Mouse (Mus musculus) cerebellum, adult 2 months (tissue): Measurements from ENCODE around the gene Ecpas. TPM values are rescaled to one million over a fixed set of nuclear protein-coding genes. Genes with fewer than 3 reads are reported as not detected.

ENCODE experiments used
- DNase-seq, 2 experiments: peaks; one replicate each; pipeline ENCODE4 v3.0.0; 2021
- H3K27ac ChIP-seq: fragments of 200-500 bp; 2 replicates; pipeline ENCODE4 v1.5.1; 2012; ENCODE audit warnings: low read length, control low read depth, inconsistent platforms; ENCODE audit not compliant: insufficient read depth
- H3K27me3 ChIP-seq: fragments of 200-500 bp; 2 replicates; pipeline ENCODE4 v1.6.1; 2012; ENCODE audit warnings: inconsistent platforms, mild to moderate bottlenecking, low read length, moderate library complexity; ENCODE audit not compliant: control insufficient read depth, insufficient read depth
- H3K4me1 ChIP-seq: fragments of 200-500 bp; 2 replicates; pipeline ENCODE4 v1.6.1; 2011; ENCODE audit warnings: low read length; ENCODE audit not compliant: control insufficient read depth, insufficient read depth
- H3K4me3 ChIP-seq: fragments of 200-500 bp; replicated peaks from 2 replicates; pipeline ENCODE3; 2011; ENCODE audit warnings: mild to moderate bottlenecking, low read depth, low read length, control low read depth; ENCODE audit not compliant: insufficient read depth
- CTCF ChIP-seq: fragments of 200-500 bp; IDR thresholded peaks from 2 replicates; pipeline ENCODE4 v1.5.1; 2011; ENCODE audit warnings: low read depth, mild to moderate bottlenecking, control low read depth, low read length, moderate library complexity, borderline replicate concordance; ENCODE audit not compliant: insufficient read depth
- POLR2A ChIP-seq: fragments of 200-500 bp; IDR thresholded peaks from 2 replicates; pipeline ENCODE4 v1.6.1; 2011; ENCODE audit warnings: low read length, control low read depth, borderline replicate concordance; ENCODE audit not compliant: insufficient read depth
- WGBS: fragments of 180-500 bp; shearing (Covaris S2); methylation state at CpG from one replicate; pipeline ENCODE4 v1.1.7; 2018; 5-methylcytosine and 5-hydroxymethylcytosine counted together
- polyA plus RNA-seq: library from polyadenylated mRNA; depleted of rRNA; stranded (reverse); fragments of >200 nt; gene quantifications from 2 replicates; pipeline ENCODE4 v1.2.3, GENCODE M21; 2012

The Ecpas gene
- polyA plus RNA-seq, 1 experiment = 41.8 TPM

- Histone ChIP-seq H3K4me1 (peaks cover 5% of the 10 kb centered on the region; the same call in 1 of the 2 replicates), H3K27me3 (no peaks in the 10 kb centered on the region), H3K27ac (no peak overlapping the region; the same call in 1 of the 2 replicates), H3K4me3 (peak overlapping the region; percentile 92)
- DNase-seq = no peak
- 85% methylated on average over 4 of the region's 4 CpGs for WGBS
- no peak for TF ChIP-seq CTCF
- TF ChIP-seq POLR2A = no peak
Observed at GRCm38 (mm10) chr4:58942942-58943341, 30.4 kb upstream of the Ecpas start.

DNA sequence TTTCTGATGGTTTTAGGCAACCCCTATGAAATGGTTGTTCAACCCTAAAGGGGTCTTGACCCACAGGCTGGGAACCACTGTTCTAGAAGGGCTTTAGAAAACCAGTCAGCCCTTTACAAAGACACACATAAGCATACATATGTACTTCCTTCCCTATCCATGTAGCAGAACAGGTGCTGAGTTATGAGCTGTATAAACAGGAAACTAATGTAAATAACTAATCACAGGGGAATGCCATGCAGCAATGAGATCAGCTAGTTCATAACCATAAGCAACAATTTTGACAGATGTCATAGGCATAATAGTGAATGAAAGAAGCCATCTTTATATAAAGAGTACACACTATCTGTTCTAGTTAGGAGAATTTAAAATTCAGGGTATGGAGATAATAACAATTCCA lies 29.1 kb upstream of the Ecpas start:
- H3K27ac ChIP-seq = no peak overlapping the region
- TF ChIP-seq CTCF = no peak
- no peak for TF ChIP-seq POLR2A
- DNase-seq = no peak
- no peak overlapping the region for H3K4me3 ChIP-seq
- H3K27me3 ChIP-seq = no peaks in the 10 kb centered on the region
- H3K4me1 ChIP-seq = peaks cover 5% of the 10 kb centered on the region; the same call in 1 of the 2 replicates

DNA sequence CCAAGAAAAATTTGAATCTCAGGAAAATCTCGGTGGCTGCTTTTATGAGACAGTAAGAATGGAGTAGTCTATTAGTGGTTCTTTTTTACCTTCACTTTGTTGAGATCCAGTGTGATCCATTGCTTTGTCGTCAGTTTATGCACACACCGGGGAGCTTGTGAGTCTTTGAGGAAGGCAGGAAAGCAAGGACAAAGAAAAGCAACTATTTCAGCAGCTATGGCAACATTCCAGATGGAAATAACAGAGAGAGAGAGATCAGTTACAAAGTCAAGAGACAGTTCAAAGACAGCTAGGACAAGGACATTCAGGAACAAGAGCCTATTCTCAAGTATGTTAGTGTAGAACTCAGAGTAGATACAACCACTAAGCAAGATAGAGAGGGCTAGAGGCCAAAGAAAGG lies 23.3 kb upstream of the Ecpas start:
- DNase-seq = no peak
- H3K27ac ChIP-seq = no peak overlapping the region
- H3K4me3 ChIP-seq = no peak overlapping the region
- no peak for TF ChIP-seq POLR2A
- TF ChIP-seq CTCF = no peak
- peaks cover 3% of the 10 kb centered on the region for H3K4me1 ChIP-seq
- H3K27me3 ChIP-seq = no peaks in the 10 kb centered on the region
- 57% methylated on average over 3 of the region's 3 CpGs for WGBS

- DNase-seq = peak; percentile 65 to 82
- TF ChIP-seq POLR2A (no peak), CTCF (peak; percentile 34; the same call in 1 of the 2 replicates)
- WGBS = 18% methylated on average over 15 of the region's 15 CpGs
- Histone ChIP-seq H3K27ac (no peak overlapping the region), H3K27me3 (no peaks in the 10 kb centered on the region), H3K4me3 (no peak overlapping the region), H3K4me1 (peaks cover 3% of the 10 kb centered on the region)
Observed at GRCm38 (mm10) chr4:58934746-58935476, 22.4 kb upstream of the Ecpas start.

DNA sequence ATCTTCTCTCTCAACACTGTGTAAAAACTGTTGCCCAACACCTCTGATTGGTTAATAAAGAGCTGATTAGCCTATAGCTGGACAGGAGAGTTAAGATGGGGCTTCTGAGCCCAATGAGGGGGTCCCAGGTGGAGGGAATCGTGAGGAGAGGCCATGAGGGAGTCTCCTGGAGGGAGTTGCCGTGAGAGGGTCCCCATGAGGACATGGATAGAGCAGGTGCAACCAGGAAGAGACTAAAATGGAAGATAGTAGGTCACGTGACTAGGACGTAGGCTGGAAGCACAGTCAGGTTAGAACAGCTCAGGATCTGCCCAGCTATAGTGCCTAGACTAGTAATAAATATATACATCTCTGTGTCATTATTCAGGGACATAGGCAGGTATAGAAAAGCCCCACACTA lies 21.8 kb upstream of the Ecpas start:
- Histone ChIP-seq H3K4me3 (no peak overlapping the region), H3K27me3 (no peaks in the 10 kb centered on the region), H3K27ac (no peak overlapping the region), H3K4me1 (peaks cover 3% of the 10 kb centered on the region)
- WGBS = 71% methylated on average over 4 of the region's 4 CpGs
- TF ChIP-seq CTCF = no peak
- TF ChIP-seq POLR2A = no peak
- no peak for DNase-seq

GRCm38 (mm10) chr4:58932541-58932940 lies 20.0 kb upstream of the Ecpas start:
- Histone ChIP-seq H3K27ac (no peak overlapping the region), H3K27me3 (no peaks in the 10 kb centered on the region), H3K4me3 (no peak overlapping the region), H3K4me1 (peaks cover 3% of the 10 kb centered on the region)
- TF ChIP-seq POLR2A (no peak), CTCF (no peak)
- no peak for DNase-seq
- 91% methylated on average over 6 of the region's 6 CpGs for WGBS

GRCm38 (mm10) chr4:58927661-58928060 lies 15.1 kb upstream of the Ecpas start:
- Histone ChIP-seq H3K27me3 (no peaks in the 10 kb centered on the region), H3K4me3 (no peak overlapping the region), H3K4me1 (no peaks in the 10 kb centered on the region), H3K27ac (no peak overlapping the region)
- 60% methylated on average over 3 of the region's 3 CpGs for WGBS
- TF ChIP-seq POLR2A (no peak), CTCF (peak; percentile 16; the same call in 1 of the 2 replicates)
- no peak for DNase-seq

GRCm38 (mm10) chr4:58926120-58926519 lies 13.6 kb upstream of the Ecpas start:
- TF ChIP-seq POLR2A (no peak), CTCF (no peak)
- 21% methylated on average over 2 of the region's 2 CpGs for WGBS
- Histone ChIP-seq H3K4me1 (no peaks in the 10 kb centered on the region), H3K27me3 (no peaks in the 10 kb centered on the region), H3K27ac (no peak overlapping the region), H3K4me3 (no peak overlapping the region)
- DNase-seq = no peak
